In the genomic region with DNA sequence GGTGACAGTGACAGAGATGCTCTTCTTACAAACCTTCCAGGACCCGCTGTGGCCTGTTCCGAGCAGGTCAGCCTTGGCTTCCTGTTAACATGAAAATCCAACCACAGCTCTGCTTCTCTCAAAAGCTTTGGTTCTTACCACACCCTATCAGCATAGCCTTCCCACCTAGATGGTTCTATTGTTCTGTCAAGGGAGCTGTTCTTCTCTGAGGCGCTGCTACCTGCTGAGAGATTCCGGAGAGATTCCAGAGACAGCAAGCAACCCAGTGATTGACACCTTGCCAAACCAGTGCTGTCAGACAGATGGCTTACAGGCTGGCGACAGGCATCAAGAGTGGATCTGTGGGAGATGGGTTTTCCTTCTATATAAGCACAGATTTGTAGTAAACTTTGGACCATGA, we compare ENCODE assay signal across 18 mouse cellular contexts. TPM values are rescaled to one million over a fixed set of nuclear protein-coding genes. Genes with fewer than 3 reads are reported as not detected.
DNase-seq lines count a peak whose midpoint lies in the region; TF ChIP-seq lines count a peak whose summit lies in the region.
"Had no signal": no experiment of that assay in that cellular context is flagged by ENCODE, and none has a peak within 500 bp of the region (broad histone marks: within the 10 kb centered on the region; RNA-seq: fewer than 3 reads in every experiment).

No protein-coding gene starts in this region.

- DNase-seq in layer of hippocampus, adult 2 months (ENCODE audit: low spot score in 2 of 2), result peak; percentile 26 to 42
- DNase-seq in layer of hippocampus, adult 9-11 months, result no peak
- peak; percentile 56 for DNase-seq in WW6 (ENCODE audit: low read depth, low spot score)
- DNase-seq in cerebellum, adult 8-10 months, result peak; percentile 62
- no peak for DNase-seq in frontal cortex, postnatal 14 days (ENCODE audit: low spot score in 2 of 2)
- DNase-seq in spleen, adult 18-20 months, result no peak
- DNase-seq in urinary bladder, postnatal 36 days (ENCODE audit: low spot score in 2 of 2), result no peak
- DNase-seq: retina, postnatal 1 day had no signal

- no peak overlapping the region for H3K27ac ChIP-seq in layer of hippocampus, adult 2 months
- H3K27ac ChIP-seq: embryonic facial prominence, embryonic 13.5 days; hindbrain, embryonic 14.5 days; intestine, embryonic 15.5 days; kidney, embryonic 15.5 days; liver, embryonic 15.5 days had no signal

- TF ChIP-seq CTCF in layer of hippocampus, adult 2 months (conservative IDR thresholded peaks at IDR 0.05), result no peak

- H3K4me3 ChIP-seq in layer of hippocampus, adult 2 months, result no peak overlapping the region
- H3K4me3 ChIP-seq: embryonic facial prominence, embryonic 13.5 days; heart, embryonic 12.5 days; intestine, embryonic 15.5 days; kidney, embryonic 15.5 days; liver, embryonic 15.5 days; megakaryocyte, embryonic 14.5 days had no signal

RNA-seq across cellular contexts. Expression of a gene that starts 3.4 kb away (rescaled TPM):
- 1 to 10 TPM; 3.5 to 5.7 TPM for total RNA-seq in layer of hippocampus, adult 2 months (2021)

RNA-seq across cellular contexts. Expression of a gene that starts 14.4 kb away (rescaled TPM):
- total RNA-seq in layer of hippocampus, adult 2 months (2021), result 1 to 10 TPM; 4.4 to 4.9 TPM

RNA-seq across cellular contexts. Expression of a gene that starts 31.7 kb away (rescaled TPM):
- total RNA-seq in layer of hippocampus, adult 2 months (2021), result 10 to 100 TPM; 19.5 to 19.8 TPM

RNA-seq across cellular contexts. Expression of a gene that starts 41.9 kb away (rescaled TPM):
- not detected for total RNA-seq in layer of hippocampus, adult 2 months (2021)
- total RNA-seq: gastrocnemius, postnatal 4 days; heart, postnatal 25 days; left cerebral cortex, postnatal 10 days had no signal

RNA-seq across cellular contexts. Expression of a gene that starts 57.8 kb away (rescaled TPM):
- 10 to 100 TPM; 24.8 TPM for total RNA-seq in layer of hippocampus, adult 2 months (2021)

Comparison
In these comparisons a context has a peak if more than half of its experiments do, and no peak if none do; other contexts are left out.
1. DNase-seq: peak in layer of hippocampus, adult 2 months (2 of 2), WW6 (single experiment) and cerebellum, adult 8-10 months (single experiment); none in layer of hippocampus, adult 9-11 months (single experiment), frontal cortex, postnatal 14 days (0 of 2), spleen, adult 18-20 months (0 of 2) and urinary bladder, postnatal 36 days (0 of 2).